Mouse (Mus musculus) lung, postnatal 0 days (tissue): Measurements from ENCODE around the gene Col6a2. TPM values are rescaled to one million over a fixed set of nuclear protein-coding genes. Genes with fewer than 3 reads are reported as not detected.
A peak's percentile ranks its signal among the peaks of the same experiment; 100 is the strongest.

Experiments used
- ATAC-seq: fragments of 200-750 bp; cut with Nextera tagmentation; 2 replicates; pipeline ENCODE4 v1.8.0; 2017; ENCODE audit warnings: moderate library complexity
- DNase-seq: peaks from one replicate; pipeline ENCODE4 v3.0.0-alpha.2; 2016; ENCODE audit warnings: low spot score
- H3K27ac ChIP-seq: fragments of 300-500 bp; sonication (generic); 2 replicates; pipeline ENCODE4 v1.5.1; 2014; ENCODE audit warnings: antibody characterized with exemption, mild to moderate bottlenecking, low read length, mixed read lengths
- H3K27me3 ChIP-seq: fragments of 300-500 bp; sonication (generic); replicated peaks from 2 replicates; pipeline ENCODE4 v1.6.1; 2014; ENCODE audit warnings: low read length, mixed read lengths; ENCODE audit not compliant: insufficient read depth
- H3K36me3 ChIP-seq: fragments of 300-500 bp; sonication (generic); 2 replicates; pipeline ENCODE4 v1.6.1; 2014; ENCODE audit warnings: low read length, mixed read lengths; ENCODE audit not compliant: insufficient read depth
- H3K4me1 ChIP-seq: fragments of 300-500 bp; sonication (generic); 2 replicates; pipeline ENCODE4 v1.6.1; 2014; ENCODE audit warnings: antibody characterized with exemption, low read depth, low read length, mixed read lengths; ENCODE audit not compliant: insufficient read depth
- H3K4me2 ChIP-seq: fragments of 300-500 bp; sonication (generic); replicated peaks from 2 replicates; pipeline ENCODE4 v1.6.1; 2014; ENCODE audit warnings: low read depth, mild to moderate bottlenecking, low read length, moderate library complexity, mixed read lengths
- H3K4me3 ChIP-seq: fragments of 300-500 bp; sonication (generic); 2 replicates; pipeline ENCODE4 v1.5.1; 2014; ENCODE audit warnings: low read depth, low read length
- H3K9ac ChIP-seq: fragments of 300-500 bp; sonication (generic); replicated peaks from 2 replicates; pipeline ENCODE4 v1.6.1; 2014; ENCODE audit warnings: low read depth, mild to moderate bottlenecking
- H3K9me3 ChIP-seq: fragments of 300-500 bp; sonication (generic); 2 replicates; pipeline ENCODE4 v1.6.1; 2016; ENCODE audit warnings: low read length, mixed read lengths
- CTCF ChIP-seq: IDR thresholded peaks from 2 replicates; pipeline ENCODE4 v1.5.1; 2016; ENCODE audit warnings: antibody characterized with exemption, mild to moderate bottlenecking
- EP300 ChIP-seq: IDR thresholded peaks from 2 replicates; pipeline ENCODE4 v1.6.1; 2016; ENCODE audit warnings: antibody characterized with exemption, mild to moderate bottlenecking, control low read depth
- WGBS: fragments of 180-500 bp; shearing (Covaris S2); extraction: QIAGEN DNeasy Blood & Tissue Kit; methylation state at CpG from one replicate; pipeline ENCODE4 v1.1.7; 2014; 5-methylcytosine and 5-hydroxymethylcytosine counted together
- polyA plus RNA-seq: library from polyadenylated mRNA; unstranded; fragments of >200 nt; fragmentation: Nextera tagmentation; extraction: Ambion mirVana; gene quantifications from 2 replicates; pipeline ENCODE4 v1.2.1, GENCODE M21; 2015

Col6a2 gene
- polyA plus RNA-seq, 1 experiment from 2014 or later, result 272 TPM

DNA sequence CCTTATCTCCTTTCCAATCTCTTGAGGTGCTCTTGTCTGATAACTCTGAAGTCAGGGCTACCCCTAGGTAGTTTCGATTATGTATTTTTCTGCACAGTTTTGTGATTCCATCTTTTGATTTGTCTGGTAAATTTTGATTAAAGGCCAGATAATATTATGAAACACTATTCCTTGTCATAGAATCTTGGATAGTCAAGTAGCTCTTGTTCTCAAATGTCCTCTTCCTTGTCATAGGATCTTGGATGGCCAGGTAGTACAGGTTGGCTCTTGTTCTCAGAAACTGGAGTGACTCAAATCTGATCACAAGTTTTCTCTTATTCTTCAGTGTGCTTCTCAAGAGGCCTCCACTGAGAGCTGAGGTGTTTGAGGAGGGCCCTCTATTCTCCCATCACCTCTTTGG is 7.2 kb upstream of the Col6a2 start:
- peak overlapping the region; percentile 55 for H3K27ac ChIP-seq

DNA sequence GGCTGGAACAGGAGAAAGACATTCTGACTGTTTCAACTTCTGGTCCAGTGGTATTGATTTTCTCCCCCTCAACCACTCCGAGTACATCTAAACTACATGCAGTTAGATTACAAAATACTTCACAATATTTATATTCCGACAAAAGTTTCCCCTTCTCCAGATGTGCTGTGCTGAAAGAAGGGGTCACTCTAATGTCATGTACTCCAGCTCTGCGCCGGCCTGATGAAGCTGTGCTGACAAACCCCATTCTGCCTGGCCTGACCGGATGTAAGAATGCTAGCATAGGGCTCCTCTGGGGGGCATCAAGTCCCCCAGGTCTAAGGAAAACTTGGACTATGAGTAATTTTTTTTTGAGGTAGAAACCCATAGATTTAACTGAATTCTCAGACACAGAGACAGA is 4.3 kb upstream of the Col6a2 start:
- ATAC-seq, result 0 out of 2 replicates have a peak, but pooled peaks have one; percentile 9
- Histone ChIP-seq H3K36me3 (no peaks in the 10 kb centered on the region), H3K9me3 (no peaks in the 10 kb centered on the region), H3K4me2 (no peak overlapping the region), H3K27ac (peak overlapping the region; percentile 60), H3K4me1 (peaks cover 3% of the 10 kb centered on the region; the same call in 1 of the 2 replicates), H3K27me3 (no peaks in the 10 kb centered on the region), H3K9ac (no peak overlapping the region), H3K4me3 (no peak overlapping the region)
- WGBS, result 56% methylated on average over 5 of the region's 5 CpGs
- peak; percentile 77 for DNase-seq
- TF ChIP-seq CTCF (no peak), EP300 (peak; percentile 51; the same call in 1 of the 2 replicates)

More for the DNA sequence above, 7.2 kb upstream of the Col6a2 start:
- H3K4me3 ChIP-seq, result no peak overlapping the region
- H3K4me1 ChIP-seq, result peaks cover 21% of the 10 kb centered on the region; the same call in 1 of the 2 replicates
- DNase-seq (peak; percentile 51), ATAC-seq (no peak)
- no peaks in the 10 kb centered on the region for H3K36me3 ChIP-seq
- no peak for TF ChIP-seq CTCF
- peak; percentile 73 for TF ChIP-seq EP300
- H3K4me2 ChIP-seq, result no peak overlapping the region
- H3K9me3 ChIP-seq, result no peaks in the 10 kb centered on the region
- no peaks in the 10 kb centered on the region for H3K27me3 ChIP-seq
- no peak overlapping the region for H3K9ac ChIP-seq
- 50% methylated on average over 1 of the region's 1 CpGs for WGBS

DNA sequence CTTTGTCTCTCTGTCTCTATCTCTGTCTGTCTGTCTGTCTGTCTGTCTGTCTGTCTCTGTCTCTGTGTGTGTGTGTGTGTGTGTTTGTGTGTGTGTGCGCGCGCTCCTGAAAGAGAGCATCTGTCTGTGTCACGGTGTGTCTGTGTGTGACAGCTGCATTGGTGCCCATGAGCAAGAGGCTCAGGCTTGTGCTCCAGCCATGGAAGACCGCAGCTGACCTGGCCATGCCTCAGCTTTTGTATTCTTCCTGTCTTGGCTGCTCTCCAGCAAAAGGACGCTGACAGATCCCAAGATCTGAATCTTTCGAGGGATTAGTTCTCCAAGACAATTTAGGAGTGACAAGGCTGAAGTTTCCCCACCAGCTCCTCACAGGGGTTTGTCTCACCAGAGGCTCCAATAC is 1.5 kb upstream of the Col6a2 start:
- Histone ChIP-seq H3K9ac (no peak overlapping the region), H3K36me3 (no peaks in the 10 kb centered on the region), H3K27me3 (no peaks in the 10 kb centered on the region), H3K27ac (no peak overlapping the region), H3K4me1 (peaks cover 3% of the 10 kb centered on the region; the same call in 1 of the 2 replicates), H3K4me2 (no peak overlapping the region), H3K9me3 (no peaks in the 10 kb centered on the region), H3K4me3 (no peak overlapping the region)
- ATAC-seq (no peak), DNase-seq (no peak)
- 54% methylated on average over 7 of the region's 7 CpGs for WGBS
- TF ChIP-seq EP300, result no peak
- no peak for TF ChIP-seq CTCF

DNA sequence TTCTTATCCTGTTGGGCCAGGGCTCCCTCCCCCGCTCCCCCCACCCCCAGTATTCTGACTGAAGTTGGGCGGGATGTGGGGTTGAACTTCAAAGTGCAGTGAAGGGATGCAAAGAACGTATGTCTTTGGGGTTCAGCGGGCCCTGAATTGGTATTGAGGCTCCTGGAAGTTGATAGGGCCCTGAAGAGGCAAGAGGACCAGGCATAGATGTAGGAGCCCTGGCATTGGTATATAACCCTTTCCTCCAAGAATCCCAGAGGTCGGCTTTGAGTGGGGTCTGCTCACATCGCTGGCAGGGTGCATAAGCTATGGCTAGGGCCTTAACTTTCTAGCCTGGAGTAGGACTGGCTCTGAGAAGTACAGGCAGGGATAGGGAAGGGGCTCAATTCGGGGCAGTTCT is 304 bp upstream of the Col6a2 start:
- no peaks in the 10 kb centered on the region for H3K9me3 ChIP-seq
- H3K4me2 ChIP-seq, result peak overlapping the region; percentile 62
- DNase-seq (no peak), ATAC-seq (no peak)
- H3K36me3 ChIP-seq, result no peaks in the 10 kb centered on the region
- no peak overlapping the region for H3K9ac ChIP-seq
- H3K27ac ChIP-seq, result peak overlapping the region; percentile 62
- WGBS, result 19% methylated on average over 7 of the region's 7 CpGs
- no peaks in the 10 kb centered on the region for H3K27me3 ChIP-seq
- no peak for TF ChIP-seq CTCF
- TF ChIP-seq EP300, result no peak
- H3K4me3 ChIP-seq, result no peak overlapping the region
- peaks cover 3% of the 10 kb centered on the region; the same call in 1 of the 2 replicates for H3K4me1 ChIP-seq

DNA sequence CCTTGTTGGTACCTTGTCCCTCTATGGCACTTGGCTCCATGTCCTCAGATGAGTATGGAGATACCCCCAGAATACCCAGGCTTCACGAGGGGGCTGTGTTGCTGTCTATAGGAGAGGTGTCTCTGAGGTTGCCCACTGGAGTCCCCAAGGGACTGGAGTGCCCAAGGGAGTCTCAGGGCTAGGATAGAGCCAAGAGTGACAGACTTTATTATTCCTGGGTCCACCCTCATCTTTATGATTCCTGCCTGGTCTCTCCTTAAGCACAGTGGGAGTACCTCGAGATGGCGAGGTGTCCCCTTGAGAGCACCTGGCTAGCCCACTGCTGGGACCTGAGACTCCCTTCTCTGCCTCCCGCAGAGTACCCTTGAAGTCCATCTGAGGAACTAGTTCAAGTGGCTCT is 1.0 kb downstream of the Col6a2 start:
- 60% methylated on average over 4 of the region's 4 CpGs for WGBS
- ATAC-seq (no peak), DNase-seq (no peak)
- Histone ChIP-seq H3K9ac (peak overlapping the region; percentile 76), H3K27me3 (no peaks in the 10 kb centered on the region), H3K4me1 (peaks cover 3% of the 10 kb centered on the region; the same call in 1 of the 2 replicates), H3K36me3 (no peaks in the 10 kb centered on the region), H3K9me3 (no peaks in the 10 kb centered on the region), H3K27ac (peak overlapping the region; percentile 70), H3K4me3 (peak overlapping the region; percentile 60), H3K4me2 (peak overlapping the region; percentile 62)
- no peak for TF ChIP-seq EP300

DNA sequence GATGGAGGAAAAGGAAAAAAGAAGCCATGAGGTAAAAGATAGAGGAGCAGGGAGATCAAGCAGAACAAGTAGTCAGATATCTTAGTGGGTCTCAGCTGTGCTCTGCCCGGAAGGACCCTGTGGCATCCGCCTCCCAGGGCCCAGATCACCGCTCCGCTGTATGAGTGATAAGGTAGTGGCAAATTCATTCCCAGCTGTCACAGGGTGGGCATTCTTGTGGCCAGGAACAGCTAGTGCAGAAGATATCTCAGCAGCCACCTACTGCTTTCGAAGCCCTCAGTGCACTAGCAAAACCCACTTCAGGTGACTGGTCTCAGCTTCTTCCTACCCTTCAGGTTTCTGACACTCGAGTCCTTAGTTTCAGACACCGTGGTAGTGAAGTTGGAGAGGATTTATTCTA is 11.0 kb downstream of the Col6a2 start:
- H3K36me3 ChIP-seq, result peaks cover 36% of the 10 kb centered on the region; the same call in 1 of the 2 replicates

DNA sequence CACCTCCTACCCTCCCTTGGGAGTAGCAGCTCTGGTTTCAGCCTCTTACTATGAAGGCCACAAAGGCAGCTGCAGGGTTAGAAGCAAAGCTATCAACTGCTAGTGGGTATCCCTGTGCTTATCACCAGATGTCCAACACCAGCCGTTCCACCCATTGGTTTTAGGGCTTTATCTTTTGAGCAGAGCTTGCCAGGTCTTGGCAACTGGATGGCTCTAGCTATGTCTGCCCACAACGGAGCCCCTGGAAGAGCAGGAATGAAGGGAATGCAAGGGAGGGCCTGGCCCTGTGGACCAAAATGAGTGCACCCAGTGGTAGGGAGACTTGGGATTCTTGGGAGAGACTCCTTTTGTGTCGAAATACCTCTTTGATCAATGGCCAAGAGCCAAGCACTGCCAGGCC is 20.7 kb downstream of the Col6a2 start:
- no peak for ATAC-seq
- Histone ChIP-seq H3K9ac (no peak overlapping the region), H3K9me3 (no peaks in the 10 kb centered on the region), H3K27ac (no peak overlapping the region), H3K4me1 (no peaks in the 10 kb centered on the region), H3K4me2 (no peak overlapping the region), H3K4me3 (no peak overlapping the region), H3K27me3 (no peaks in the 10 kb centered on the region), H3K36me3 (0 out of 2 replicates have a peak, but pooled peaks cover 3% of the 10 kb centered on the region)
- WGBS, result 65% methylated on average over 3 of the region's 3 CpGs
- DNase-seq, result no peak
- no peak for TF ChIP-seq CTCF
- no peak for TF ChIP-seq EP300

More for the DNA sequence above, 11.0 kb downstream of the Col6a2 start:
- 74% methylated on average over 7 of the region's 7 CpGs for WGBS
- no peak overlapping the region for H3K27ac ChIP-seq
- H3K4me3 ChIP-seq, result no peak overlapping the region
- TF ChIP-seq CTCF (no peak), EP300 (no peak)
- no peaks in the 10 kb centered on the region for H3K4me1 ChIP-seq
- no peak overlapping the region for H3K4me2 ChIP-seq
- H3K27me3 ChIP-seq, result no peaks in the 10 kb centered on the region
- ATAC-seq (no peak), DNase-seq (no peak)
- H3K9me3 ChIP-seq, result no peaks in the 10 kb centered on the region
- H3K9ac ChIP-seq, result no peak overlapping the region
